Mouse (Mus musculus): Measurements from ENCODE around the gene Bcl2. TPM values are rescaled to one million over a fixed set of nuclear protein-coding genes. Genes with fewer than 3 reads are reported as not detected.
"Not testable (repeated sequence)": the region's sequence is repeated elsewhere in the genome, so short reads cannot be mapped to it uniquely, and the experiment has no call there.

Gene Bcl2
- total RNA-seq, 4 experiments from 2014 or later = 1.6 to 2.1 (median 1.7) TPM

- no peak for DNase-seq (ENCODE audit: low spot score in 2 of 2)
These were observed 154.9 kb downstream of the Bcl2 start for GRCm38 (mm10) chr1:106559116-106559605.

GRCm38 (mm10) chr1:106555498-106556168 is 158.4 kb downstream of the Bcl2 start:
- no peak for DNase-seq (ENCODE audit: low spot score in 2 of 2)

- no peak for DNase-seq (ENCODE audit: low spot score in 2 of 2)
These were observed 159.9 kb downstream of the Bcl2 start for GRCm38 (mm10) chr1:106553846-106554802.

GRCm38 (mm10) chr1:106552856-106553255 is 161.2 kb downstream of the Bcl2 start:
- no peak for DNase-seq (ENCODE audit: low spot score in 2 of 2)

- DNase-seq (ENCODE audit: low spot score in 2 of 2) = no peak
These were observed 163.5 kb downstream of the Bcl2 start for GRCm38 (mm10) chr1:106550580-106550979.

- DNase-seq (ENCODE audit: low spot score in 2 of 2) = no peak
These were observed 165.0 kb downstream of the Bcl2 start for GRCm38 (mm10) chr1:106549025-106549424.

- peak; percentile 15 to 19 for DNase-seq (ENCODE audit: low spot score in 2 of 2)
These were observed 169.1 kb downstream of the Bcl2 start for GRCm38 (mm10) chr1:106544817-106545612.

GRCm38 (mm10) chr1:106542731-106543130 is 171.3 kb downstream of the Bcl2 start:
- DNase-seq (ENCODE audit: low spot score in 2 of 2) = no peak

- DNase-seq (ENCODE audit: low spot score in 2 of 2) = no peak
These were observed 172.2 kb downstream of the Bcl2 start for GRCm38 (mm10) chr1:106541851-106542250.

GRCm38 (mm10) chr1:106540130-106540529 is 173.9 kb downstream of the Bcl2 start:
- DNase-seq (ENCODE audit: low spot score in 2 of 2) = no peak

GRCm38 (mm10) chr1:106539029-106539428 is 175.0 kb downstream of the Bcl2 start:
- no peak for DNase-seq (ENCODE audit: low spot score in 2 of 2)

- not testable (repeated sequence) for DNase-seq (ENCODE audit: low spot score in 2 of 2)
These were observed 179.2 kb downstream of the Bcl2 start for GRCm38 (mm10) chr1:106534835-106535234.

GRCm38 (mm10) chr1:106529570-106529969 is 184.5 kb downstream of the Bcl2 start:
- DNase-seq (ENCODE audit: low spot score in 2 of 2) = no peak

GRCm38 (mm10) chr1:106527537-106527936 is 186.5 kb downstream of the Bcl2 start:
- no peak for DNase-seq (ENCODE audit: low spot score in 2 of 2)

GRCm38 (mm10) chr1:106526751-106527150 is 187.3 kb downstream of the Bcl2 start:
- peak; percentile 65 to 76 for DNase-seq (ENCODE audit: low spot score in 2 of 2)

- DNase-seq (ENCODE audit: low spot score in 2 of 2) = no peak
These were observed 188.0 kb downstream of the Bcl2 start for GRCm38 (mm10) chr1:106526112-106526511.

GRCm38 (mm10) chr1:106523741-106524140 is 190.3 kb downstream of the Bcl2 start:
- peak; percentile 23 to 43 for DNase-seq (ENCODE audit: low spot score in 2 of 2)

- DNase-seq (ENCODE audit: low spot score in 2 of 2) = no peak
These were observed 191.1 kb downstream of the Bcl2 start for GRCm38 (mm10) chr1:106523009-106523408.

GRCm38 (mm10) chr1:106517591-106518177 is 196.4 kb downstream of the Bcl2 start:
- no peak for DNase-seq (ENCODE audit: low spot score in 2 of 2)

- DNase-seq (ENCODE audit: low spot score in 2 of 2) = no peak
These were observed 197.0 kb downstream of the Bcl2 start for GRCm38 (mm10) chr1:106517099-106517498.

GRCm38 (mm10) chr1:106515611-106516010 is 198.5 kb downstream of the Bcl2 start:
- DNase-seq (ENCODE audit: low spot score in 2 of 2) = no peak
